Comparison of ENCODE assay signal across 24 mouse cellular contexts in genomic region chr2:117944942-117945341, GRCm38 (mm10).
DNase-seq lines count a peak whose midpoint lies in the region; ATAC-seq and TF ChIP-seq lines count a peak whose summit lies in the region.
"Had no signal": no experiment of that assay in that cellular context is flagged by ENCODE, and none has a peak within 500 bp of the region (broad histone marks: within the 10 kb centered on the region; RNA-seq: fewer than 3 reads in every experiment).

No protein-coding gene starts in this region.

- no peak for TF ChIP-seq CTCF in bone marrow macrophage, adult 2 months (IDR thresholded peaks at IDR 0.05; ENCODE audit: low read depth, low read length)
- TF ChIP-seq CTCF in embryonic fibroblast, embryonic 13.5 days (IDR thresholded peaks at IDR 0.05; ENCODE audit: borderline replicate concordance, insufficient read depth, low read length): no peak
- no peak for TF ChIP-seq CTCF in layer of hippocampus, adult 2 months (conservative IDR thresholded peaks at IDR 0.05)

- peaks cover 7% of the 10 kb centered on the region for H3K4me1 ChIP-seq in bone marrow macrophage, adult 2 months (ENCODE audit: control insufficient read depth, insufficient read depth, low read length)
- H3K4me1 ChIP-seq in embryonic fibroblast, embryonic 13.5 days (ENCODE audit: control insufficient read depth, insufficient read depth, low read length): peaks cover 5% of the 10 kb centered on the region; the same call in 1 of the 2 replicates
- H3K4me1 ChIP-seq: heart, embryonic 10.5 days; hindbrain, embryonic 12.5 days; hindbrain, embryonic 15.5 days had no signal

- H3K4me3 ChIP-seq in bone marrow macrophage, adult 2 months (ENCODE audit: insufficient read depth, low read length): no peak overlapping the region
- H3K4me3 ChIP-seq in embryonic fibroblast, embryonic 13.5 days (ENCODE audit: insufficient read depth, low read length): no peak overlapping the region
- H3K4me3 ChIP-seq in layer of hippocampus, adult 2 months: no peak overlapping the region
- H3K4me3 ChIP-seq: heart, adult 2 months; heart, embryonic 10.5 days; heart, embryonic 13.5 days; hindbrain, embryonic 12.5 days; hindbrain, embryonic 15.5 days had no signal

- no peak for DNase-seq in adrenal gland, postnatal 10 days
- DNase-seq in layer of hippocampus, postnatal 36 days: no peak
- no peak for DNase-seq in layer of hippocampus, adult 2 months (ENCODE audit: low spot score in 2 of 2)
- DNase-seq: adrenal gland, postnatal 14 days; cerebellum, adult 11-12 months; cerebellum, adult 8-10 months; cerebellum, postnatal 10 days; cerebellum, postnatal 36 days; forebrain, postnatal 0 days; gastrocnemius, postnatal 25 days; heart, adult 2 months; heart, postnatal 14 days; heart, postnatal 4 days had no signal

- no peak for TF ChIP-seq POLR2A in bone marrow macrophage, adult 2 months (IDR thresholded peaks at IDR 0.05; ENCODE audit: borderline replicate concordance, low read depth, low read length)
- TF ChIP-seq POLR2A in embryonic fibroblast, embryonic 13.5 days (IDR thresholded peaks at IDR 0.05; ENCODE audit: low read depth, low read length): no peak

- peak; percentile 72 for ATAC-seq in megakaryocyte, adult 5-6 weeks (ENCODE audit: poor library complexity, severe bottlenecking)
- ATAC-seq in neutrophil, adult 5-6 weeks (ENCODE audit: extremely low read depth, insufficient number of reproducible peaks, low FRiP score, poor library complexity, severe bottlenecking): peak; percentile 56; the same call in 1 of the 2 replicates
- ATAC-seq in CD4-positive, CD25-positive, alpha-beta regulatory T cell, adult 4 months: no peak
- ATAC-seq: forebrain, embryonic 14.5 days; forebrain, postnatal 0 days; Patski had no signal

- 0 out of 2 replicates have a peak overlapping the region, but pooled peaks have one; percentile 1 for H3K27ac ChIP-seq in bone marrow macrophage, adult 2 months (ENCODE audit: insufficient read depth, low read depth, low read length)
- H3K27ac ChIP-seq in embryonic fibroblast, embryonic 13.5 days (ENCODE audit: insufficient read depth, low read length): peak overlapping the region; percentile 74; the same call in 1 of the 2 replicates
- H3K27ac ChIP-seq in layer of hippocampus, adult 2 months: no peak overlapping the region
- H3K27ac ChIP-seq: heart, adult 2 months; heart, embryonic 10.5 days; heart, embryonic 13.5 days; hindbrain, embryonic 12.5 days; hindbrain, embryonic 15.5 days had no signal
